Mouse (Mus musculus) kidney, adult 2 months (tissue): ENCODE data around the gene Cap2. TPM values are rescaled to one million over a fixed set of nuclear protein-coding genes. Genes with fewer than 3 reads are reported as not detected.

Experiments
- DNase-seq: peaks from one replicate; pipeline ENCODE4 v3.0.0; 2021
- H3K27ac ChIP-seq: fragments of 200-500 bp; 2 replicates; pipeline ENCODE4 v1.5.1; 2012; ENCODE audit warnings: low read depth, low read length, control low read depth, inconsistent platforms; ENCODE audit not compliant: insufficient read depth
- H3K27me3 ChIP-seq: fragments of 200-500 bp; replicated peaks from 2 replicates; pipeline ENCODE4 v1.6.1; 2012; ENCODE audit warnings: mild to moderate bottlenecking, moderate library complexity, low read length, inconsistent platforms; ENCODE audit not compliant: control insufficient read depth, insufficient read depth
- H3K36me3 ChIP-seq: fragments of 200-500 bp; 2 replicates; pipeline ENCODE4 v1.6.1; 2012; ENCODE audit warnings: mild to moderate bottlenecking, moderate library complexity, low read length, inconsistent platforms; ENCODE audit not compliant: control insufficient read depth, insufficient read depth
- H3K4me1 ChIP-seq: fragments of 200-500 bp; 2 replicates; pipeline ENCODE4 v1.6.1; 2011; ENCODE audit warnings: low read length; ENCODE audit not compliant: control insufficient read depth, insufficient read depth
- H3K4me3 ChIP-seq: fragments of 200-500 bp; 2 replicates; pipeline ENCODE4 v1.5.1; 2011; ENCODE audit warnings: mild to moderate bottlenecking, low read depth, low read length, control low read depth; ENCODE audit not compliant: insufficient read depth
- CTCF ChIP-seq: fragments of 200-500 bp; conservative IDR thresholded peaks from 2 replicates; pipeline ENCODE4 v1.5.1; 2011; ENCODE audit warnings: low read depth, mild to moderate bottlenecking, control low read depth, low read length, moderate library complexity, mixed read lengths; ENCODE audit not compliant: insufficient read depth, insufficient read length
- POLR2A ChIP-seq: fragments of 200-500 bp; IDR thresholded peaks from one replicate; pipeline ENCODE4 v1.6.1; 2011; ENCODE audit warnings: low read depth, low read length, control low read depth
- whole genome bisulfite sequencing: fragments of 180-500 bp; shearing (Covaris S2); methylation state at CpG from one replicate; pipeline ENCODE4 v1.1.7; 2018; 5-methylcytosine and 5-hydroxymethylcytosine counted together
- polyA plus RNA-seq: library from polyadenylated mRNA; depleted of rRNA; stranded (reverse); fragments of >200 nt; gene quantifications from 2 replicates; pipeline ENCODE4 v1.2.3, GENCODE M21; 2012

The Cap2 gene
- polyA plus RNA-seq, 1 experiment, result 3.2 TPM

DNA sequence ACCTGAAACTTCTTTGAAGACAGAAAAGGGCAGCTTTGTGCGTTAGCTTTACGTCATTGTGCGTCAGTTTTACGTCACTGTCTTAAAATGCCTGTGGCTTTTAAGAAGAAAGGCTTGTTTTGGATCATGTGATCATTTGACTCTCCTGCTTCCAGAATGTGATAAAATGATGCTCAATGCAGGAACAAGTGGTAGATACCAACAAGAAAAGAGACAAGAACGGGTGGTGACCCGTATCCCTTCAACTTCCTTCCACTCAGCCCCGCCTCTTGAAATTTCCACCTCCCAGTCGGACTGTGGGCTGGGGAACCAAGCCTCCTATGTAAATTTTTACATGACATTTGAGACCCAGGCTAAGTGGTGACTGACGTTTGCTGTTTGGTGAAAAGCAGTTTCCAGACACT is 13.5 kb downstream of the Cap2 start:
- H3K27ac ChIP-seq, result no peak overlapping the region
- 73% methylated on average over 9 of the region's 9 CpGs for WGBS
- no peaks in the 10 kb centered on the region for H3K4me1 ChIP-seq
- H3K27me3 ChIP-seq, result no peaks in the 10 kb centered on the region; the same call in 1 of the 2 replicates
- no peak overlapping the region for H3K4me3 ChIP-seq
- H3K36me3 ChIP-seq, result no peaks in the 10 kb centered on the region
- TF ChIP-seq POLR2A, result no peak
- no peak for TF ChIP-seq CTCF
- no peak for DNase-seq

DNA sequence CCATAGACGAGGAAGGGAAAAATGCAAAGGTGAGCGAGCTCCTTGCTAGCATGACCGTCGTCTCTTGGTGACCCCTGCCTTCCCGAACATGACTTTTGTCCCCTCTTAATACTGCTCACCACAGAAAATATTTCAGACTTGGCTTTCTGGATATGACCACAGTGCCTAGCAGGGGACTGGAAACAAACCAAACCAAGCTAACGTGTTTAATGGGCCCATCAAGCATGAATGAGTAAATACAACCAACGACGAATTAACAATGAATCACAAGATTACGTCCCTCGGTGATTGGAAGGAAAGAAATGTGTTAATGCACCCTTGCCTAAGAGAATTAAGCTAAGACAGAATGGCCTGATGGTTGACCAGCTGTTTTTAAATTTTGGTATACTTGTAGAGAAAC is 13.9 kb downstream of the Cap2 start:
- TF ChIP-seq POLR2A, result no peak
- no peak for TF ChIP-seq CTCF
- H3K27me3 ChIP-seq, result no peaks in the 10 kb centered on the region; the same call in 1 of the 2 replicates
- H3K27ac ChIP-seq, result no peak overlapping the region
- no peaks in the 10 kb centered on the region for H3K4me1 ChIP-seq
- no peaks in the 10 kb centered on the region for H3K36me3 ChIP-seq
- WGBS, result 54% methylated on average over 10 of the region's 10 CpGs
- H3K4me3 ChIP-seq, result no peak overlapping the region
- DNase-seq, result no peak

DNA sequence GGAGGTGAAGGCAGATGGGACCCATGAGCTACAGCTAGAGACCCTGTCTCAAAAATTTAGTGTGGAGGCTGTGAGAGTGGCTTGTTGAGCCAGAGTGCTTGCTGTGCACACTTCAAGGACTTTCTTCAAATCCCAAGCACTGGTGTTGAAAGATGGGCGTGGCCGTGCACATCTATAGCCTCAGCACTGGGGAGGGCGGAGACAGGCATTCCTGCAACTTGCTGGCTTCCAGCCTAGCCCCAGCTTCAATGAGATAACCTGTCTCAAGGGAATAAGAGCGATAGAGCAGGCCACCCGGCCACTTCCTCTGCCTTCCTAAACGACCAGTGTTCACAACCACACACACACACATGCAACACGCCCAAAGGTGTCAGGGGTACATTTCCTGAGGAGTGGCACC is 14.5 kb downstream of the Cap2 start:
- no peak overlapping the region for H3K4me3 ChIP-seq
- WGBS, result 81% methylated on average over 7 of the region's 7 CpGs
- DNase-seq, result no peak
- no peaks in the 10 kb centered on the region; the same call in 1 of the 2 replicates for H3K27me3 ChIP-seq
- no peaks in the 10 kb centered on the region for H3K4me1 ChIP-seq
- no peaks in the 10 kb centered on the region for H3K36me3 ChIP-seq
- H3K27ac ChIP-seq, result no peak overlapping the region
- TF ChIP-seq CTCF (no peak), POLR2A (no peak)

DNA sequence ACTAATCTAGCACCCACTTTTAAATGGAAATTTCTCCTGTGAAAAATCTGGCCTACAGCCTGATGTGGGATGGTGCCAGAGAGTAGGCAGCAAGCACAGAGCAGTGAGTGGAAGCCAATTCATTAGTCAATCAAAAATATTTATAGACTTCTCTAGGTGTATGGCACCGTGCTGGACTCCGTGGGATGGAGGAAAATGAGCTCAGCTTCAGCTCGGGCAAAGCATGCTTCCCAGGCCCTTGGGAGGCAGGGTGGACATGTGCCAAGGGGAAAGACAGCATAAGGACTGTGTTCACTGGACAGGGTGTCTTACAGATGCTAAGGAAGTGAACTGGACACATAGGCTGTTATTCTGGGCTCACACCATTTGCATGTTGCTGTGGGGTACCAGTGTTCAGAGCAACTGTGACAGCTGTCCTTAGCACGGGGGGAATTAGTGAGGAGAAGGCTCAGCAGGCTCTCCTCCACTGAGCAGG is 15.6 kb downstream of the Cap2 start:
- Histone ChIP-seq H3K27me3 (no peaks in the 10 kb centered on the region; the same call in 1 of the 2 replicates), H3K36me3 (no peaks in the 10 kb centered on the region), H3K4me3 (no peak overlapping the region), H3K4me1 (no peaks in the 10 kb centered on the region), H3K27ac (no peak overlapping the region)
- TF ChIP-seq POLR2A, result no peak
- no peak for DNase-seq
- WGBS, result 64% methylated on average over 4 of the region's 4 CpGs

DNA sequence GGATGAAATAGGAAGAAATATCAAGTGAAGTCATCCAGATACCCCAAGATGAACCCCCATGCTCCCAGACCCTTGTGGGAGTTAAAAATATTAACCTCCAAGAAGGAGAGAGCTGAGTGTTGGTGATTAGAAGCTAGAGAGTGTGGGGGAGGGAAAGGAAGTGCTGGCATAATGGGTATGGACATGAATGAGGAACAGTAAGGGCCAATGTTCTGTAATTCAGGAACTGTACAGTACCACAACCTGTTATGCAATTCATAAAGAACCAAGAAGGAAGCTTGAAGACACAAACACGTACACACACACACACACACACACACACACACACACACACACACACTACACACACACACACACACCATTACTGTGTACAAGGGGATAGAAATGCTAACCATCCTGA is 19.8 kb downstream of the Cap2 start:
- no peak for DNase-seq
- whole genome bisulfite sequencing, result 100% methylated on average over 1 of the region's 1 CpGs
- Histone ChIP-seq H3K27me3 (no peaks in the 10 kb centered on the region), H3K4me3 (no peak overlapping the region), H3K27ac (no peak overlapping the region), H3K4me1 (no peaks in the 10 kb centered on the region), H3K36me3 (no peaks in the 10 kb centered on the region)
- TF ChIP-seq POLR2A (no peak), CTCF (no peak)

DNA sequence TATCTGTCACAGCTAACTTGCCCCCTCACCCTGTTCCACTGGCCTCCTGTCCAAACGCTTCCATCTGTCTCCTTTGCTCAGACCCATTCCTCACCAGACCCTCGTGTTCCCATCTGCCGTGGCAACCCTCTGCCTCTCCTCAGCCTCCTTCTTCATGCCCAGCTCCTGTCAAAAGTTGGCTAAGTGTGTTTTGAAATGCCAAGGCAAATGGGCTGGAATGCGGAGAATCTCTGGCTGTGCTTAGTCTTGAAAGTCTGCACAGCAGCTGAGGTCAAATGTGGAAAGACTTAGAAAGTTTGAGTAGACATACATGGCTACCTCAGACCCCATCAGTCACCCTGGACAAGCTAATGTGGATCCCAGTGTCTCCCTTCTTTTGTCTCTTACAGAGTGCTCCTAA is 21.1 kb downstream of the Cap2 start:
- TF ChIP-seq CTCF (no peak), POLR2A (no peak)
- no peaks in the 10 kb centered on the region for H3K4me1 ChIP-seq
- no peaks in the 10 kb centered on the region for H3K27me3 ChIP-seq
- no peak overlapping the region for H3K27ac ChIP-seq
- DNase-seq, result no peak
- no peak overlapping the region for H3K4me3 ChIP-seq
- 50% methylated on average over 4 of the region's 4 CpGs for WGBS
- H3K36me3 ChIP-seq, result no peaks in the 10 kb centered on the region

DNA sequence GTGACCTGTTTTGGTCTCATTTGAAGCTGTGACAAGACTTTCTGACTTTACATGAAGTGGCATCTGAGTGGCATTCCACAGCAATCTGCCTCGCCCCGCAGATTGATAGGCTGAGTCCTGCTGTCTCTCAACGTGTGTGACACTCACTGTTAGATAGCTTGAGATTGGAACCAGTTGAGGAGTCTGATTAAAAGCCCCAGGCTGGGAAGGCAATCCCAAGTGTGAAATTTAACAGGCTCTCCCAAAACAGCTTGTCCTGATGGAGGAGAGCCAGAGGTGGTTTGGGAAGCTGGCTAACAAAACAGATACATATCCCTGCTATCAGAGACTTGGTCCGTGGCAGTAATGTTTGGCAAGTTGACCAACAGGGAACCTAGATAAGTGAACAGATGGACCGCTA is 21.6 kb downstream of the Cap2 start:
- H3K36me3 ChIP-seq, result no peaks in the 10 kb centered on the region
- no peak for DNase-seq
- H3K27ac ChIP-seq, result no peak overlapping the region
- WGBS, result 48% methylated on average over 5 of the region's 5 CpGs
- H3K4me3 ChIP-seq, result no peak overlapping the region
- no peaks in the 10 kb centered on the region for H3K4me1 ChIP-seq
- TF ChIP-seq POLR2A (no peak), CTCF (no peak)
- no peaks in the 10 kb centered on the region for H3K27me3 ChIP-seq

DNA sequence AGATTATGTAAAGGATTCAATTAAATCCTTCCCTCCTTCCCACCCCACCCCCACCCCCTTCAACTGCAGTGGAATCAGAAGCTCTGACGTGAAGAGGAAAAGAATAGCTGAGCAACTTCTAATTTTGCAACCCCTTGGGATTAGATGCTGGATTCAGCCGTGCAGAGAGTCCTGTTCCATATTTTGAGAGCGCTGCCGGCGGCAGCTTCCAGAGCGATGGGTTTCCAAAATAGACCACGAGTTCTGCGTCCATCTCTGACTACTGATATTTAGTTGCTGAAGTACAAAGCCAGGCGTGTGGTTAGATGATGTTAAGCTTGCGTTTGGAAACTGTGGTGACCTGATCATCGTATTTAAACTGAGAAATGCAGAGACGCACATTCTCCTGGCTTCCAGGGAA is 22.1 kb downstream of the Cap2 start:
- no peaks in the 10 kb centered on the region for H3K27me3 ChIP-seq
- DNase-seq, result no peak
- 73% methylated on average over 12 of the region's 12 CpGs for WGBS
- H3K36me3 ChIP-seq, result no peaks in the 10 kb centered on the region
- H3K4me1 ChIP-seq, result no peaks in the 10 kb centered on the region
- no peak overlapping the region for H3K27ac ChIP-seq
- TF ChIP-seq CTCF, result no peak
- TF ChIP-seq POLR2A, result no peak
- H3K4me3 ChIP-seq, result no peak overlapping the region
